Mouse (Mus musculus): ENCODE results near the gene Slc25a28.

- TF ChIP-seq CTCF (IDR thresholded peaks at IDR 0.05; ENCODE audit: control insufficient read depth, insufficient read depth, insufficient replicate concordance, low read depth, low read length) (no peak), POLR2A (IDR thresholded peaks at IDR 0.05; ENCODE audit: control insufficient read depth, low read depth, low read length) (no peak)
Observed at GRCm38 (mm10) chr19:43660774-43661173, 13.9 kb downstream of the Slc25a28 start.

Data from testis, adult 2 months (tissue).